Mouse (Mus musculus): ENCODE results near the gene Sbk2.

- TF ChIP-seq CTCF (IDR thresholded peaks at IDR 0.05; ENCODE audit: control insufficient read depth, insufficient read depth, insufficient replicate concordance, low read depth, low read length) (no peak), POLR2A (IDR thresholded peaks at IDR 0.05; ENCODE audit: control insufficient read depth, low read depth, low read length) (no peak)
Observed at GRCm38 (mm10) chr7:4895186-4895585, 69.0 kb downstream of the Sbk2 start.
